Mouse (Mus musculus) layer of hippocampus, postnatal 36 days (tissue): ENCODE results near the gene Emcn. TPM values are rescaled to one million over a fixed set of nuclear protein-coding genes. Genes with fewer than 3 reads are reported as not detected.

ENCODE experiments used
- DNase-seq, 2 experiments: peaks; one replicate each; pipeline ENCODE4 v3.0.0; 2022
- total RNA-seq, 2 experiments: library from RNA; stranded (reverse); gene quantifications; 2 replicates each; pipeline ENCODE4 v1.2.3; 2021

The Emcn gene
- total RNA-seq, 2 experiments from 2014 or later = 5.6 to 7.0 TPM

GRCm38 (mm10) chr3:137415451-137416086 is 74.7 kb downstream of the Emcn start:
- DNase-seq = peak; percentile 68 to 71

GRCm38 (mm10) chr3:137418636-137419035 is 77.8 kb downstream of the Emcn start:
- no peak for DNase-seq

GRCm38 (mm10) chr3:137429516-137429915 is 88.6 kb downstream of the Emcn start:
- no peak for DNase-seq

- DNase-seq = no peak
These were observed 124.2 kb downstream of the Emcn start for GRCm38 (mm10) chr3:137464902-137465629.

GRCm38 (mm10) chr3:137465953-137466352 is 125.1 kb downstream of the Emcn start:
- no peak for DNase-seq

DNA sequence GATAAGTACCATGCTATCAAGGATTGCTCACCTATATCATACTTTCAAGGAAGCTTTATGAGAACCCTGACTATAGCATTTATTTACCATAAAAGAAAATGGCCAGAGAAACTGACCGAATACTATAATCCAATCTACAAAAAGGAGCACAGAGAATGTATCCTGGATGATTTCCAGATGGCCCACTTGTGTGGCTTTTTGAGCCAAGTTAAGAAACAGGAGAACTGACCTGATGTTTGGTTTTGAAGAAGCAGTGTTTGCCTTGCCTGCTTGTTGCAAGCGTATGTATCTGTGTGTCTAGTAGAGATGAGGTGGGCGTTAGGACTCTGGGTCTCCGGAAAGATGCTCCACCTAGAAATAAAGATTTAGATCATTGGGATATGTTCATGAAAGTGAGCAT is 125.9 kb downstream of the Emcn start:
- DNase-seq = no peak

DNA sequence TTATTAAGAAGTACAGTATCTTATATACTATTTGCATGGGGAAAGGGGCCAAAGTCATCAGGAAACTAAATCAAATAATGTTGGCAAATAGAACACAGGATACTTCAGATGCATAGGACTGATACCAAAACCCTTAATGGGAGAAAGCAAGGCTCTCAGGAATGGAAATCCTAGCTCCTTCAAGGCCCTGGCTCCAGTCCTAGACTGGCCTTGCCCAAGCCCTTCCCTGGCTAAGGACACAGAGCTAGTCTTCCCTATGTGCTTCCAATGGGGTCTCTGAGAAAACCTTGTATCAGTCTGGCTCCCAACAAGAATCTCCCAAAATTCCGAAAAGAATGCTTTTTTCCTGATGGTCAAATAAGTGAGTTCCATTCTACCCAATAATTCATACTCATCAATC is 126.5 kb downstream of the Emcn start:
- DNase-seq = no peak

DNA sequence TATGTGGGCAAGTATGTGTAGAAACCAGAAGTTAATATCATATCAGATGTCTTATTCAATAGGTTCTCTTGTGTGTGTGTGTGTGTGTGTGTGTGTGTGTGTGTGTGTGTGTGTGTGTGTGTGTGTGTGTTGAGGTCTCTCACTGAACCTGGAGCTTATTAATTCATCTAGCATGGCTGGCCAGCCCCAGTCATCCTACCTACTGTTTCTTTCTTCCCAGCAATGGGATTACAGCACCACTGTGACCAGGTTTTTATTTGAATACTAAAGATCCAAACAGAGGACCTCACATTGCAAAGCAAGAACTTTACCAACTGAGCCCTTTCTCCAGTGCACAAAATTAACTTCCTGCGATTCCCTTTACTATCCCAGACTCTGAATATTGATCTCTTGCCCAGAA is 131.3 kb downstream of the Emcn start:
- DNase-seq = no peak

DNA sequence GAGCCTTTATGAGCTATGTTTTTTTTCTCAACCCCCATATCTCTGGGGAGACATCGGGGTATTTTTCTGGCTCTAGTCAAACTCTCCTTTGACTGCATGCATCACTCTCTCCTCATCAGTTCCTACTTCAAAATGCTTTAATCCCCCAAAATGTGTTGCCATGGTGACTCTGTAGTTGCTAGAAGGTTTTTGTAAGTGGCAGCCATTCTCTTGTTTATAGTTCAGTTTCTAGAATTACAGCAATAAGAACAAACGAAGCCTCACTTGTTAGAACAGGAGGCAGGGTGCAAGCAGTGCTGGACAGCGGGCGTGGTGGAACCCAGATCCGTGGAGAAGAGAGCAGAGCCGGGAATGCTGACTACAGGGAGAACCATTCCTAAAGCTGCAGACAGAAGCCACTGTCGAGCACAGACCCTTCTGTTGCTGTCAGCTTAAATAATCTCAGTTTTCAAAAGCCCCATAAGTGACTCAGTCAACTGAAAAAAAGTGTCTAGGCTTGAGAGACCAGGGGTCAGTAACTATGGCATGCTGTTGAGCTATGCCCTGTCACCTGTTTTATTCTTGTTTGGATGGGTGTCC is 139.0 kb downstream of the Emcn start:
- no peak for DNase-seq

- no peak for DNase-seq
These were observed 140.3 kb downstream of the Emcn start for GRCm38 (mm10) chr3:137481157-137481556.
